Mouse (Mus musculus) liver, embryonic 16.5 days (tissue): ENCODE results near the gene Fam45a. TPM values are rescaled to one million over a fixed set of nuclear protein-coding genes. Genes with fewer than 3 reads are reported as not detected.

Experiments used
- ATAC-seq: fragments of 200-750 bp; cut with Nextera tagmentation; 2 replicates; pipeline ENCODE4 v1.8.0; 2017; ENCODE audit warnings: low read depth, mild to moderate bottlenecking, moderate number of reproducible peaks, moderate library complexity
- H3K27ac ChIP-seq: fragments of 300-500 bp; sonication (generic); 2 replicates; pipeline ENCODE4 v1.5.1; 2014; ENCODE audit warnings: mild to moderate bottlenecking, low read length
- H3K27me3 ChIP-seq: fragments of 300-500 bp; sonication (generic); 2 replicates; pipeline ENCODE4 v1.6.1; 2014; ENCODE audit warnings: low read depth, low read length, mixed read lengths; ENCODE audit not compliant: control insufficient read depth, insufficient read depth
- H3K36me3 ChIP-seq: fragments of 300-500 bp; sonication (generic); 2 replicates; pipeline ENCODE4 v1.6.1; 2014; ENCODE audit warnings: mild to moderate bottlenecking; ENCODE audit not compliant: control insufficient read depth, insufficient read depth
- H3K4me1 ChIP-seq: fragments of 300-500 bp; sonication (generic); 2 replicates; pipeline ENCODE4 v1.6.1; 2014; ENCODE audit warnings: low read depth, low read length, mixed read lengths; ENCODE audit not compliant: control insufficient read depth
- H3K4me2 ChIP-seq: fragments of 300-500 bp; sonication (generic); 2 replicates; pipeline ENCODE4 v1.6.1; 2014; ENCODE audit warnings: low read depth, low read length, mixed read lengths
- H3K4me3 ChIP-seq: fragments of 300-500 bp; sonication (generic); 2 replicates; pipeline ENCODE4 v1.5.1; 2014; ENCODE audit warnings: low read depth, mild to moderate bottlenecking, low read length
- H3K9ac ChIP-seq: fragments of 300-500 bp; sonication (generic); 2 replicates; pipeline ENCODE4 v1.6.1; 2014; ENCODE audit warnings: low read depth, low read length
- H3K9me3 ChIP-seq: fragments of 300-500 bp; sonication (generic); replicated peaks from 2 replicates; pipeline ENCODE4 v1.6.1; 2016; ENCODE audit warnings: low read length; ENCODE audit not compliant: control insufficient read depth
- WGBS: fragments of 180-500 bp; shearing (Covaris S2); extraction: QIAGEN DNeasy Blood & Tissue Kit; methylation state at CpG from one replicate; pipeline ENCODE4 v1.1.7; 2014; ENCODE audit not compliant: insufficient replicate concordance; 5-methylcytosine and 5-hydroxymethylcytosine counted together
- microRNA-seq: library from miRNA; unstranded; fragments of <30 nt; microRNA quantifications from one replicate; pipeline ENCODE4, GENCODE M21; 2016
- polyA plus RNA-seq: library from polyadenylated mRNA; unstranded; fragments of >200 nt; fragmentation: Nextera tagmentation; extraction: Ambion mirVana; gene quantifications from 2 replicates; pipeline ENCODE4 v1.2.1, GENCODE M21; 2015

The Fam45a gene
- polyA plus RNA-seq, 1 experiment from 2014 or later, result 21.1 TPM

GRCm38 (mm10) chr19:60872272-60872671, 60.9 kb downstream of the Fam45a start:
- Histone ChIP-seq H3K36me3 (peaks cover 31% of the 10 kb centered on the region), H3K4me1 (peaks cover 29% of the 10 kb centered on the region), H3K9ac (peak overlapping the region; percentile 88), H3K27ac (peak overlapping the region; percentile 94), H3K9me3 (no peaks in the 10 kb centered on the region), H3K4me3 (peak overlapping the region; percentile 82), H3K27me3 (no peaks in the 10 kb centered on the region), H3K4me2 (peak overlapping the region; percentile 80)
- ATAC-seq, result peak; percentile 68
- 6% methylated on average over 1 of the region's 1 CpGs for WGBS

- peak overlapping the region; percentile 88 for H3K9ac ChIP-seq
- H3K9me3 ChIP-seq, result no peaks in the 10 kb centered on the region
- H3K27ac ChIP-seq, result peak overlapping the region; percentile 94
- peak overlapping the region; percentile 82 for H3K4me3 ChIP-seq
- peak overlapping the region; percentile 80 for H3K4me2 ChIP-seq
- WGBS, result 3% methylated on average over 4 of the region's 4 CpGs
- no peaks in the 10 kb centered on the region for H3K27me3 ChIP-seq
- ATAC-seq, result no peak
- peaks cover 29% of the 10 kb centered on the region for H3K4me1 ChIP-seq
- peaks cover 22% of the 10 kb centered on the region for H3K36me3 ChIP-seq
These were observed 62.1 kb downstream of the Fam45a start for GRCm38 (mm10) chr19:60873501-60873900.

- H3K4me2 ChIP-seq, result peak within 1 kb of the TSS; percentile 80
- peak; percentile 93 for ATAC-seq
- no peaks in the 10 kb centered on the region for H3K27me3 ChIP-seq
- H3K9me3 ChIP-seq, result no peaks in the 10 kb centered on the region
- peak within 1 kb of the TSS; percentile 82 for H3K4me3 ChIP-seq
- WGBS, result 0% methylated on average over 28 of the region's 28 CpGs
- peaks cover 16% of the 10 kb centered on the region for H3K36me3 ChIP-seq
- peaks cover 29% of the 10 kb centered on the region for H3K4me1 ChIP-seq
- peak within 1 kb of the TSS; percentile 94 for H3K27ac ChIP-seq
- peak within 1 kb of the TSS; percentile 88 for H3K9ac ChIP-seq
These were observed 62.8 kb downstream of the Fam45a start, which contains the start of gene Prdx3 for GRCm38 (mm10) chr19:60874064-60874694. Prdx3 (minus strand) TSS chr19:60874556.

- H3K4me2 ChIP-seq, result no peak overlapping the region
- no peak overlapping the region for H3K27ac ChIP-seq
- no peak overlapping the region for H3K9ac ChIP-seq
- no peaks in the 10 kb centered on the region for H3K36me3 ChIP-seq
- no peak overlapping the region for H3K4me3 ChIP-seq
- ATAC-seq, result no peak
- no peaks in the 10 kb centered on the region for H3K27me3 ChIP-seq
- no peaks in the 10 kb centered on the region for H3K9me3 ChIP-seq
- 30% methylated on average over 3 of the region's 3 CpGs for WGBS
- H3K4me1 ChIP-seq, result peaks cover 11% of the 10 kb centered on the region
These were observed 71.7 kb downstream of the Fam45a start for GRCm38 (mm10) chr19:60883129-60883528.

Small RNAs within 50 kb of the gene (microRNA-seq; reads per million reads assigned to microRNA genes)
- not detected for gene mmu-mir-3084-1

Other genes with a start within 250 kb of the Fam45a start
- 5.8 and 6.3 TPM in 2 replicates for gene Cacul1, start 230.6 kb upstream of the Fam45a start, polyA plus RNA-seq
- gene Nanos1, start 55.6 kb upstream of the Fam45a start, polyA plus RNA-seq, result 0.85 and 0.87 TPM in 2 replicates
- gene Eif3a, start 20.9 kb upstream of the Fam45a start, polyA plus RNA-seq, result 73.8 and 74.4 TPM in 2 replicates
- 0.76 and 0.81 TPM in 2 replicates for gene Sfxn4, start 49.9 kb downstream of the Fam45a start, polyA plus RNA-seq
- gene Prdx3, start 63.0 kb downstream of the Fam45a start, polyA plus RNA-seq, result 326 and 354 TPM in 2 replicates
- gene Grk5, start 78.2 kb downstream of the Fam45a start, polyA plus RNA-seq, result 0.56 and 0.72 TPM in 2 replicates